Mouse (Mus musculus): ENCODE measurements around the gene Spock1.
"Not testable (repeated sequence)": the region's sequence is repeated elsewhere in the genome, so short reads cannot be mapped to it uniquely, and the experiment has no call there.

Spock1 gene

DNA sequence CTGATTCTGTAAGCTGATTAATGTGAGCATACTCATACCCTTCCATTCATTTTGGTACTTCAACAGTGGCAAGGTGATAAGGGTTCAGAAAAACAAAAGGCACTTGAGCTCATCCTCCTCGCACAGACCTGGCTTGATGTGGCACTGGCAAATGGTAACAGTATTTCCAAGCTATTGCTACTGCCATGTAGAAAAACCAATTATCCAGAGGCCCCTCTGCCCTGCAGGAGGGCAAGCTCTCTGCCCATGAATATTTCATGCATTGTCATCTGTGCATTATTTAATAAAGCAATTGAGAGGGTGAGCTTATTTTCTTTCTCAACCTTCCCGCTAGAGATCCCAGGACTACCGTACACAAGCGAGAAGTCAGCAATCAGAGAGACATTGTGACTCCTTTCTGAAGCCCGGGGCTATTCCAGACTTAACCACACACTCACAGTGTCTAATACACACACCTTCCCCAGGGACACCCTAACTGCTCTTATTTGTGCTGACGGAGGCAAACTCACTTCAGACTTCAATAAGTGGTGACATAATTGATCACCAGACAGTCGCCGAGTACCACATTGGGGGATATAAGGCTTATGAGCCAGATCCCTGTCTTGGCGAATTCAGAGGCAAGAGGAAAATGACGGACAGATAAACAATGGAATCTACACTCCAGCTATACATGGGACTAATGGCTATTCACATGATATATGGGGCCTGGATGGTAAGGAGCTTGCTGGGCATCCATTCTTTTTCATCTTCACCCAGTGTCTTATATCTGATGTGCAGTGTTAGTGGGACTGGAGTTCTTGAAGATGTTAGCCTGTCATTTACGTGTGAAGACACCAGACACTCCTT, 296.6 kb downstream of the Spock1 start:
- DNase-seq (ENCODE audit: low read depth in 2 of 2, low spot score in 2 of 2): no peak

DNA sequence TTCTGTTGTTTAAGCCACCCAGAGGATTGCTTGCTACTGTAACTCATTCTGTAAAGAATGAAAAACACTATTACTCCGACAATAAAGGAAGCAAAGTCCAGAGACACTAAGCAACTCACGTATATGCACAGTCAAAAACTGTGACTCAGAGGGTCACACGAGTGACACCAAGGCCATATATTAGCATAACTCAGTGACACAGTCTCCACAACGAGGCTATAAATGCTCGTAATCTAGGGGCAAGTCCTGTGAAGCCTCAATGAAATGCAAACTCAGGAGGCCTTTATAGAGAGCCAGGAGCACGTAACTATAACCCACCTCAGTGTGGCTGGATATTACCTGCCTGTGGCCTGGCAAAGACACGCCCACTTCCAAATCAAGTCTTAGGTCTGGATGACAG, 298.2 kb downstream of the Spock1 start:
- DNase-seq (ENCODE audit: low read depth in 2 of 2, low spot score in 2 of 2): no peak

DNA sequence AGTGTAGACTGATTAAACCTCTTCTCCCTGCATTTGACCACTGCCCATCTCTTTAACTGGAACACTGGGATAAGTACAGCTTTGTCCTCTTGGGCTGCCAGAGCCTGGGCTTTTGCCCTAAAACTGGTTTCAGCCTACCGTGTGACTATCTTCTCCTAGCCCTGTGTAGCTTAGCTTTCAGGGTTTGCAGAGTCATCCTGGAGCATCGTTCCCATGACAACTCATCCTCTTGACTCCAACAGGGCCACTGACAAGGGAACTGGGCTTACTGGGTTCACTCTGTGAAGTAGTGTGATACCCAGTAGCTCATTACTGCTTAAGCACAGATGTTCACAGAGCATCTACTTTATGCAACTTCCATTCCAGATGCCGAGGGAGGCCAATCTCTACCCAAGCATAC, 303.7 kb downstream of the Spock1 start:
- DNase-seq (ENCODE audit: low read depth in 2 of 2, low spot score in 2 of 2): no peak

DNA sequence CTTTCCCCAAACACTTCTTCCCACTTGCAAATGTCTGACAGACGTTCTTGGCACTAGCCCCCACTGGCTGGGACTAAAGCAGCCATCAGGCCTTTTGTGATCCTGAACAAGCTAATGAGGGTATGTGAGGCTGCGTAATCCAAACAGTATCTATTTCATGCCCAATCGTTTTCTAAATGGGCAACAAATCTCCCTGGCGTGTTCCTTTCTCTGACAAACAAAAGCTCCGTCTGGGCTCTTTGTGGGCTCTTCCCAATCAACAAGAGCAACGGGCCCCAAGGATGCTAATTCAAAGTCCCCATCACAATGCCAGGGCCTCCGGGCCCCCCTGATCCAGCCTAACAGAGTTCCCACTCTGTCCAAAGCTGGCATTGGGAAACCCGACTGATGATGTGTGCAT, 304.9 kb downstream of the Spock1 start:
- no peak for DNase-seq (ENCODE audit: low read depth in 2 of 2, low spot score in 2 of 2)

DNA sequence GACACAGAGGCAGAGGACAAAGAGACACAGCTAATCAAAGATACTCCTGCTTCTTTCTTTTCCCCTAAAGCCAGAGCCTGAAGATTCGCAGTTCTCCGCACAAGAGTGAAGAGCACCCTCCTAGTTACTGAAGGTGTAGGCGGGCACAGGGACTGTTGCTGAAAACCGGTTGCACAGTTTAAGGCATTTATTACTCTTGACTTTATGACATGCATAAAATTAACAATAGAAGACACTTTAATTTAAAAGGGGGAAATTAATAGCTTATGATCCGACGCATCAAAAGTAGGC, 312.4 kb downstream of the Spock1 start:
- DNase-seq (ENCODE audit: low read depth in 2 of 2, low spot score in 2 of 2): no peak

DNA sequence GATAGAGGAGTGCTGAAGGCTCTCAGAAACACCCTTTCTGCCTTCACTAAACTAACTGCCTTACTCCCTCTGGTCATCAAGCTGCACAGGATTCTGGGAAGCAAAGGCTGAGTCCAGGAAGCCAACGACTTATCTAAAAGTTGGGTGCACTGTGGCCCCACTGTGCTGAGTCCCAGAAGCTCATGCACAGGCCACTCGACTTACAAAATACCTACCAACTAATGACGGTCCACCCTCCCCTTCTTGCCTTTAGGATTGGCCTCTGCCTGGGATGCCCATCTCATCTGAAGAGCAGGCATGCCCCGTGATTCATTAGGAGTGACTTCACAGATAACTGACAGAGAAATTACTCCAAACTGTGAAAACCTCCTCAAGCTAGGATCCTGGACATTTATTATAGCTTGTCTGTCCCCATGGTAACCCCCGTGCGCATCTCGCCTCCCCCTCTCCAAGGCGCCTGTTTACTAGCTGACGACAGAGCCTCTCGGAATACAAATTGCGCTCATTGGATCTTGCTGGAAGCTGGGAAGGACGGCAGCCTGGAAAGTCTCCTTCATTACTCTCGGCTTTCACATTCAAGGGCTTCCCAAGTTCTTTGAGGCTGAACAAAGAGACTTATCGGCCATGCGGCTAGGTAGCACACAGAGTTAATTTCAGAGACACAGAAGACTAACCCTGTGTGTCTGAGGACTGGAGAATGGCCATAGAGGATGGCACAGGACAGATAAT, 312.9 kb downstream of the Spock1 start:
- no peak for DNase-seq (ENCODE audit: low read depth in 2 of 2, low spot score in 2 of 2)

DNA sequence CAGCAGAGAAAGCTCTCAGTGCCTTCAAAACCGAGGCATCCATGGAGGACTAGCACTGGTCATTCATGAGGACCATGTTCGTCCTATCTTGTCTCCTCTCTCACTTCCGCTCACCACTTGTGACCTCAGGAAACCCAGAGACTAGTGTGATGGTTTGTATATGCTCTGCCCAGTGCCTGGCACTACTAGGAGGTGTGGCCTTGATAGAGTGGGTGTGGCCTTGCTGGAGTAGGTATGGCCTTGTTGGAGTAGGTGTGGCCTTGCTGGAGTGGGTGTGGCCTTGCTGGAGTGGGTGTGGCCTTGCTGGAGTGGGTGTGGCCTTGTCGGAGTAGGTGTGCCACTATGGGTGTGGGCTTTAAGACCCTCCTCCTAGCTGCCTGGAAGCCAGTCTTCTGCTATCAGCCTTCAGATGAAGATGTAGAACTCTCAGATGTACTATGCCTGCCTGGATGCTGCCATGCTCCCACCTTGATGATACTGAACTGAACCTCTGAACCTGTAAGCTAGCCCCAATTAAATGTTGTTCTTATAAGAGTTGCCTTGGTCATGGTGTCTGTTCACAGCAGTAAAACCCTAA, 318.7 kb downstream of the Spock1 start:
- not testable (repeated sequence) for DNase-seq (ENCODE audit: low read depth in 2 of 2, low spot score in 2 of 2)

DNA sequence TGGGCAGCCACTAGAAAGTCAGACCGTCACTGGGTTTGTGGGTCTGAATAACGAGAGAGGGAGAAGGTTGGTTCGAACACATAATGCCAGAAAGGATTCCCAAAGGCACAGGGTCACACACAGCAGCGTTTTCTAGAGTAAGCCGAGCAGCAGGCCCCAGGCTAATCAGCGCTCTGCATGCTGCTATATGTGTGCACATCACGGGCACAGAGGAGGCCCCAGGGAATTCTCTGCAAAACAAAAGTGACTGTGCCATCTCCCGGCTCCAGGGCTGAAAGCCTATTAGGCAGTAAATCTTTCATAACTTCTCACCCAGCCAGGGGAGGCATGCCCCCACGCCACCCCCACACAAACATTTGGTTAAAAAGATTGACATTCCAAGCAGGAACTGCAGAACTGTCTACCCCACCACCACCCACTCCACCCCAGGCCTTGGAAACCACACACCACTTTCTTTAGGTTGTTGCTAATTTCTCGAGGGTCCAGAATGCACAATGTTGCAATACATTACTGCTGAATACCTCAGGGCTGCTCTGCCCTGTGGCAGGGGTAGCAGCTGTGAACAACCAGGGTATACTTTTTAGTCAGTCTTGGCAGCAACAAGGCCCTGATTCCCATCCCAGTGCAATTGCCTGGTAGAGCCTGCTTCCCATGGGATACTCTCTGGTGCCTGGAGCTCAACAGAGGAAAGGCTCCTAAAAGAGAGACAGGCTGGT, 319.4 kb downstream of the Spock1 start:
- no peak for DNase-seq (ENCODE audit: low read depth in 2 of 2, low spot score in 2 of 2)

DNA sequence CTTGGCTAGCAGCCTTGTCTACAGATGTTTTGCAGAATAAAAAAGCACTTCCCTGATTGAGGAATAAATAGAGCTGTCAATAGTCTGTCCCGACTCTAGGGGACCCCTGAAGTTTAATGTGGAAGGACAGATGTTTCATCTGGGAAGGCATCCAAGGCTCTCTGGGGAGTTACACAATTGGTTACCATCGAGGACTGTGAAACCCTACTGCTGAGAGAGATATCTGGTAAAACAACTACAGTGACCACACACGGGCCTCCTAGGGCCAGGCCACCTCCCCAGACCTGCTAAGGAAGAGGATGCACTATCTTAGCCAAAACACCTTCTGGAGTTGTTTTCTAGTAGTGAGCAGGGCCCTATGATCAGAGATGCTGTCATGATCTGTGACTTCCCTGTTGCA, 323.0 kb downstream of the Spock1 start:
- no peak for DNase-seq (ENCODE audit: low read depth in 2 of 2, low spot score in 2 of 2)

DNA sequence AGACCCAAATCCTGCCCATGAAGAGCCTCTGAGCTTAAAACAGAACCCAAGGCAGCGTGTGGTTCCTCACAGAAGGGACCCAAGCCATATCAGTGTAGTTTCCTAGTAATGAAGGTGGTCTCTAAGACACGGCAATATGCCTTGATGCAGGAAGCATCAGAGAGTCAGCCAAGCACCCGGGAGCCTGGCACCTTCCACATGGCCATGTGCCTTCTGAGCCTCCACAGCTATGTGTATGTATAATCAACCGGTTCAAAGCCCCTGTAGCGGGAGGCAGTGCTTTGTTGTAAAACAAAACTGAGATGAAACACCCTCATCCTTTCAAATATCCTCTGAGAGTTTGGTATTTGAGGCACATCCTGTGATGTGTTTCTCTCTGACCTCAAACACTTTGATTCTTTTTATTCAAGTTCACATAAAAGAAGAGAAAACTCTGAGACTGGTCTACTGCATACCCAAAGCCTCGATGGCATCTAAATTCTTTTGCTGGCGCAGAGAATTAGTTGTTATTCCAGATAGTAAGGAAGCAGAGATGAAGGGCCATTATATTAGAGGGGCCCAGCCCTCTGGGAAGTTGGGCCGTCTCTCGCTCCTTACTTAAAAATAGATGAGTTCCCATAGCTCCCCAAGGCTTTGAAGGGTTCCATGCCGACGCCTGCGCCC, 325.7 kb downstream of the Spock1 start:
- DNase-seq (ENCODE audit: low read depth in 2 of 2, low spot score in 2 of 2): no peak

DNA sequence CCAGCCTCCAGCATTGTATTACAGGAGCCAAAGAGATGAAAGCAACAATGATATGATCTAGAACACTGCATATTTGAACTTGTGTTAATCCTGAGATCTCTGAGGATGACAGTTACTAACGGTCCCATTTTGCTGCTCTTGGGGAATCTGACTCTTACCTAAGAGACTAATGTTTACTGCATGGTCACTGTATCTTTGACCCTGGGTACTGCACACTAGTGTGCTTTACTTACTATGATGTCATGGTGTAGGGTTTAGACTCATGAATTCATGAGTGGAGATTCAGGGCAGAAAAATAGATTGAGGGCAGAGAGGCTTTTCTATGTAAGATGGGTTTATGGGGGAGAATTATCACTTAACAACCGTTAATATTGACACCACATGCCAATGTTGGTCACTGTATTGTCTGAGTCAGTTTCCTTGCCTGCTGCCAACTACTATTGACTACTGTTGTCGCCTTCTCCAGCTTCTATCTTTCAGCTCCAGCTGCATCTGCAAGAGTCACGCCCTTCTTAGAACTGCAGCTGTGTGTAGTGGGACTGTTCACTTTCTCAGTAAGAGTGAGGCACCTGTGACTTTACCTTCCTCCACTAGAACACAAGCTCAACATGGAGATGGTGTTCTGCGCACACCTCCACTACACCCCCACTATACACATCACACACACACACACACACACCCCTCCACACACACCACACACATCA, 330.4 kb downstream of the Spock1 start:
- DNase-seq (ENCODE audit: low read depth in 2 of 2, low spot score in 2 of 2): no peak

DNA sequence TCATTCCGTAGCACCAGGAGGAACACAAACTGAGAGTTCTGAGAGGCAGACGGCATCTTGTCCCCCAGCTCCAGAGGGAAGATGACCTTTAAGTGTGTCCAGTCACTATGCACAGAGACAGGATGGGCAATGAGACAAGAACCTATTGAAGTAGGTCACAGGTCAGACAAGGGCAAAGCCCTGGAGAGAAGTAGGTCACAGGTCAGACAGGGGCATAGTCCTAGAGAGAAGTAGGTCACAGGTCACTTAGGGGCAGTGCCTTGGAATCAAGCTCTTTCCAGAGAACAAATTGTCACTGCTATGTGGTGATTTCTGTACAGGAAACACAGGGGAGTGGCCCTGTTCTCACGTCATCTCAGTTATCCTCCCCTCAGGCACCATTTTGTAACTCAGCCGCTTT, 334.6 kb downstream of the Spock1 start:
- no peak for DNase-seq (ENCODE audit: low read depth in 2 of 2, low spot score in 2 of 2)

DNA sequence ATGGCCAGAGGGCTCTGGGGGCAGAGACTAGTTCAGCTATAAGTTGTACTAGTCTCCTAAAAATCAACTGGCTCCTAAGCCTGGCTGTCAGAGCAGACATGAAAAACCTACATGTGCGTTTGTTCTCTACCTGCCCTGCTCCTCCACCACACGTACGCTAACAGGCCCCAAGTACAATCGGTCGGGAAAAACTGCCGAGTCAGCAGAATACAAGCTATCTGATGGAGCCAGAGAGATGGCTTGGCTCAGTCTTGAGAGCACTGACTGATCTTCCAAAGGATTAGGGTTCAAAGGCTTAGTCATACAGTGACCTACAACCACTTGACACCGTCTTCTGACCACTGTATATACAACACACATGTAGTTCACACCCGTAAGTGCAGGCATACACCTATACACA, 339.7 kb downstream of the Spock1 start:
- DNase-seq (ENCODE audit: low read depth in 2 of 2, low spot score in 2 of 2): no peak

DNA sequence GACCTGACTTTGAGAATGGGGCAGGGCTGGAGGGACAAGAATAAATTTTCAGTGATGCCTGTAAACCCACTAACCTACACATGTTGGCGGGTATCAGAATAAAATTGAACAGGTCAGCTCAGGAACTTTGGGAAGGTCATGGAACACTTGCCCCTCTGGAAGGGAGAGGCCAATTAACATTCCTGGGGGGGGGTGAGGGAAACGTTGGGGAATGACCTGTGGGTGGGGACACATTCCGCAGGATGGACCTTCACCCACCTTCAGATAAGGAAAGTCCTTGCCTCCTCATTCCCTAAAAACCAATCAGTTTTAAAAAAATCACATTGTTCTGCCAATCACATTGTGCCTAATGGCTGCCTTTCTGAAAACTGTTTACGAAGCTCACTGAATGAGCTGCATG, 352.9 kb downstream of the Spock1 start:
- no peak for DNase-seq (ENCODE audit: low read depth in 2 of 2, low spot score in 2 of 2)

DNA sequence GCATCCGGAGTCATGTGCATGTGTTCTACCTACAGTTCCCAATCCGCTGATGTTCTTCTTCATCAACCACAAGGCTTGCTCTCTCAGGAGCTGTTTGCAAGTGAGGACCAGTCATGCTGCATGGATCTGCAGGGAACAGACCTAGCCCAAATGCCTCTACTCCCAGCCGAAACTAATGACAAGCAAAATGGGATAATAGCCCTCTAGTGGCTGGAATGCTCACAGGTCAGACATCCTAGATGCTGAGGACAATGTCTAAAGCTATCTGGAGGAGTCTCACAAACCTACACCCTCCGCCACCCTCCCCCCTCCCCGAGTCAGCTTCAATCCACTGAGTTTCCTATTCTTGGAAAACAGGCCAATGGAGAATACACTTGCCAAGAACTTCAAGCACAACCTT, 358.4 kb downstream of the Spock1 start:
- DNase-seq (ENCODE audit: low read depth in 2 of 2, low spot score in 2 of 2): no peak

DNA sequence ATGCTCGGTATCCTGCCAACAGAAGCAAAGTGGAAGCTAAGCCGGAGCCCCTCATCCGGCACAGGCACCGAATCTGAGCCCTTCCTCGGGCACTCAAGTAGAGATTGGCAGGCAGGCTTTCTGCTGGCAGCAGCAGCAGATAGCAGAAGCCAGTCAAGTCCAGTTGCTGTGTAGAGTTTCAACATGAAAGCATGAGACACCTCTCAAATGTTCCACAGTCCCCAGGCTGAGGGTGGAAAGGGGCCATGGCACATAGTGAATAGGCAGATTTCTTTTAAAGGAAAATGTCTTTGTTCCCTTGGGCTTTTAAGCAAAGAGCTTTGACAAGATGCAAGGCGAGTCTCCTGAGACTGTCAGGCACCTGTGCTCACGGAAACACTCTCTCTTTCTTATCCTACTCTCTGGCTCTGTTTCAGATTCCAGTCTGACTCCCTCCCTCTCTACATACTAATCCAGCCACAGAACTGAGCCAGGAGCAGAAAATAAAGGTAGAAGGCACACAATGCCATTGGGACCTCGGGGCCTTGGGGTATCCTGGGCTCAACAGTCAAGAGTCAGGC, 371.1 kb downstream of the Spock1 start:
- no peak for DNase-seq (ENCODE audit: low read depth in 2 of 2, low spot score in 2 of 2)

DNA sequence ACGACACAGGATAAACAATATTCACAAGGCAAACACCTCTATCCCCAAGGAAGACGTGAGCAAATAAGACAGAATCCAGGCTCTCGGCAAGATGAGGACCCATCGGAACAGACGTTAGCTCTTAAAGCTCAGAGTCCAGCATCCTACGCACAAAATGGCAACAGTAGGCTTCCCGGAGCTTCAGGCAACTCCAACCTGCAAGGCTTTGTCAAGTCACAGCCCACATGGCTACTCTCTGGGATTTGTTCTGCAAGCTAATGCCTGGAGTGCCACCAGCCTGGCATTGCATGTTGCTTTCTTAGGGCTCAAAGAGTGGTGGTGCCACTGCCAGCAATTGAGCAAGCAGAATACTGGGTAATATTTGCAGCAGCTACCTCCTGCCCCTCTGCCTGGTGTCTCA, 373.8 kb downstream of the Spock1 start:
- no peak for DNase-seq (ENCODE audit: low read depth in 2 of 2, low spot score in 2 of 2)

DNA sequence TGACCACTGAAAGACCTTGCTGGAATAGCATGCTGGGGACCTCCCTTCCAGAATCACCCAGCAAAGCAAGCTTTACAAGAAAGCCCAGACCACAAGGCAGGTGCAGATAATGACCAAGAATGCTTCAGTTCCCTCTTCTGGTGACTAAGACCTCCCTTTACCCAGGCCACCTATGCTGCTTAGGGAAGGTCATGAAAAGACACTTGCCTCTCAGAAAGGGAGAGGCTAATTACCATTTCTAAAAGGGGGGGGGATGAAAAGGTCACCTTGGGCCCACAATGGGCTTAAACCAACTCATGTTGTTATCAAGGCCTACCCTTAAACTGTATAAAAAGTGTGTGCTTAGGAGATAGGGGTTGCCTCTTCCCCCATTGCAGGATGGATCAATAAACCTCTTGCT, 382.2 kb downstream of the Spock1 start:
- no peak for DNase-seq (ENCODE audit: low read depth in 2 of 2, low spot score in 2 of 2)

DNA sequence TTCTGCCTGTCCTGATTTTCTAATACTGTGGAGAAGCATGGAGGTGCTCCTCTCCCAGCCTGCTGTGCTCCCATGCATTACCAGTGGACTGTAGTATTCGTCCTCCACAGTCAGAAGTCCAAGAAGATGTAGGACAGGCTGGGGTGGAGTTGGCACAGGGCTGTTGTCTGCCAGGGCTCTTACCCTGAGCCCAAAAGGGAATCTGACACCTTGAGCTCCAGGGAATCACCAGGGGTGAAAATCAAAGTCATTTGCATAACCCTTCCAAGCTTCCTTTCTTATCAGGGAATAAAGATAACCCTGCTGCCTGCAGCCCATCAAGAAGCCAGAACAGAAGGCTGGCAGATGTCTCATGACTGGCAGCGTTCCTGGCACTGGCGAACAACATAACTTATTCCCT, 383.6 kb downstream of the Spock1 start:
- no peak for DNase-seq (ENCODE audit: low read depth in 2 of 2, low spot score in 2 of 2)

DNA sequence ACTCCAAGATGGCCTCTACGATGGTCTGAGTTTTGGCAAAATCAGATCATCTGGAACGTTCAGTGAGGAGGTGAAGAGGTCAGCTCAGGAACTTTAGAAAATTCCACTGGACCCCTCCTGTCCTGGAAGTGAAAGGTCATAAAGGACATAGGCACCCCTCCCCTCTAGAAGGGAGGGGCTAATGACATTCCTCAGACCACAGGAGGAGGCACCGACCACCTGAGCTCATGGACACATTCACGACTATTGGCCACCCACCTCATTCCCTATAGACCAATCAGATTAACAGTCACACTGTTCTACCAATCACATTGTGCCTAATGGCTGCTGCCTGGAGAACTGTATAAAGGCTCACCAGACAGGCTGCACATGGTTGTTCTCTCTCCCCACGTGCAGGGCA, 384.8 kb downstream of the Spock1 start:
- DNase-seq (ENCODE audit: low read depth in 2 of 2, low spot score in 2 of 2): no peak
